Mouse (Mus musculus) hematopoietic stem cell, adult 5-6 weeks (primary cell): ENCODE results near the gene Usp2. TPM values are rescaled to one million over a fixed set of nuclear protein-coding genes. Genes with fewer than 3 reads are reported as not detected.

ENCODE experiments used
- ATAC-seq, 2 experiments: fragments of 125-278 bp in 1 of 2; replicated peaks in 1 of 2; 2 replicates each; pipeline ENCODE4 v1.8.0; 2016 to 2017; ENCODE audit warnings: inconsistent platforms in 2 of 2, mild to moderate bottlenecking in 2 of 2, moderate number of reproducible peaks in 2 of 2, low read depth in 1 of 2, moderate TSS enrichment in 1 of 2; ENCODE audit not compliant: low FRiP score in 2 of 2, poor library complexity in 2 of 2, severe bottlenecking in 2 of 2, insufficient read depth in 1 of 2, low TSS enrichment in 1 of 2
- total RNA-seq: library from RNA; stranded (forward); fragments of 172-1452, 232-1000 nt; gene quantifications from 2 replicates; pipeline ENCODE4 v1.2.3, GENCODE M21; 2017

Usp2 gene
- total RNA-seq, 1 experiment from 2014 or later = 3.0 TPM

GRCm38 (mm10) chr9:44044426-44045157 lies 22.2 kb upstream of the Usp2 start:
- no peak for ATAC-seq

DNA sequence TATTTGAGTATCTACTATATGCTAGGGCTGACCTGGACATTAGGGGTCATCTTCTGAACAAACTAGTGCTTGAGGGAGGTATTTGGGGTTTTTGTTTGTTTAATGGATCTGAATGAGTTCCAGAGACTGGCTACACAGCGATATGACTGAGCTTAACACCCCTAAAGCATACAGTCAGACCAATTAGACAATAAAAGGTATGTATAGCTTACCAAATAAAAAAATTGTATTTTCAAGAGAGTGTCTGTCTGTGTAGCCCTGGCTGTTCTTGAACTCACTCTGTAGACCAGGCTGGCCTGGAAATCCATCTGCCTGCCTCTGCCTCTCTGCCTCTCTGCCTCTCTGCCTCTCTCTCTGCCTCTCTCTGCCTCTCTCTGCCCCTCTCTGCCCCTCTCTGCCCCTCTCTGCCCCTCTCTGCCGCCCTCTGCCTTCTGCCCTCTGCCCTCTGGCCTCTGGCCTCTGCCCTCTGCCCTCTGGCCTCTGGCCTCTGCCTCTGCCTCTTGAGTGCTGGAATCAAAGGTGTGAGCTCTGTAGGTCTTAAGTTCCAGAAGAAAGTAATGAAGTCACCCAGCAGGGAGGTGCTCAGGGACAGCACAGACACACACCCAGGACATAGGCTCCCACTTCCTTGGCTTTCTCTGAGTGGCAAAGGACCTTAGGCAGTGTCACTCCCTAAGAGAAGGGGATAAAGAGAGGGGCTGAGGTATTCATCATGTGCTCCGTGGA lies 21.5 kb upstream of the Usp2 start:
- ATAC-seq = no peak

GRCm38 (mm10) chr9:44045884-44046272 lies 20.9 kb upstream of the Usp2 start:
- no peak for ATAC-seq

DNA sequence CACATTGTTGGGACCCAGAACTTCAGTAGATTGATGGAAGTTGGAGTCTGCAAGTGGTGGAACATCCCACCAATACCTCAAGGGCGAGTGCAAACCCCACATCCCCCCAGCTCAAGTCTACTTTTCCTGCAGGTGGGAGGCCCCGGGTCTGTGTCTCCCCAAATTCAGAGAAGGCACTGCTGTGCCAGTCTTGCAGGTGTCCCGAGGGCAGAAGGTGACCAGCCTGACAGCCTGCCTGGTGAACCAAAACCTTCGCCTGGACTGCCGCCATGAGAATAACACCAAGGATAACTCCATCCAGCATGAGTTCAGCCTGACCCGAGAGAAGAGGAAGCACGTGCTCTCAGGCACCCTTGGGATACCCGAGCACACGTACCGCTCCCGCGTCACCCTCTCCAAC lies 20.4 kb upstream of the Usp2 start:
- ATAC-seq = no peak

DNA sequence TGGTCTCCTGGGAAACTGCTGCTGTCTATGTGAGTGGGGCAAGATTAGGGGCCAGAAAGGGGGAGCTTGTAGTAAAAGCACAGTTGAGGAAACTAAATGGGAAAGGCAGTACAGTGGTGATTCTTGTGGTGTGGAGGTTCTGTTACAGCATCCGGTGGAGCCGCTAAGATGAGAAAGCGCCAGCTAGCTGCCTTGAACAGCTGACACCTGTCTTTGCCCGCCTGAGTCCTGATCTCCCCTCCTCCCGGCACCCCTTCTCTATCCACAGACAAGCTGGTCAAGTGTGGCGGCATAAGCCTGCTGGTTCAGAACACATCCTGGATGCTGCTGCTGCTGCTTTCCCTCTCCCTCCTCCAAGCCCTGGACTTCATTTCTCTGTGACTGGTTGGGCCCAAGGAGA lies 19.8 kb upstream of the Usp2 start:
- no peak for ATAC-seq

- no peak; a peak in 1 of 4 replicates for ATAC-seq
Observed at GRCm38 (mm10) chr9:44047571-44048490, 19.0 kb upstream of the Usp2 start.

DNA sequence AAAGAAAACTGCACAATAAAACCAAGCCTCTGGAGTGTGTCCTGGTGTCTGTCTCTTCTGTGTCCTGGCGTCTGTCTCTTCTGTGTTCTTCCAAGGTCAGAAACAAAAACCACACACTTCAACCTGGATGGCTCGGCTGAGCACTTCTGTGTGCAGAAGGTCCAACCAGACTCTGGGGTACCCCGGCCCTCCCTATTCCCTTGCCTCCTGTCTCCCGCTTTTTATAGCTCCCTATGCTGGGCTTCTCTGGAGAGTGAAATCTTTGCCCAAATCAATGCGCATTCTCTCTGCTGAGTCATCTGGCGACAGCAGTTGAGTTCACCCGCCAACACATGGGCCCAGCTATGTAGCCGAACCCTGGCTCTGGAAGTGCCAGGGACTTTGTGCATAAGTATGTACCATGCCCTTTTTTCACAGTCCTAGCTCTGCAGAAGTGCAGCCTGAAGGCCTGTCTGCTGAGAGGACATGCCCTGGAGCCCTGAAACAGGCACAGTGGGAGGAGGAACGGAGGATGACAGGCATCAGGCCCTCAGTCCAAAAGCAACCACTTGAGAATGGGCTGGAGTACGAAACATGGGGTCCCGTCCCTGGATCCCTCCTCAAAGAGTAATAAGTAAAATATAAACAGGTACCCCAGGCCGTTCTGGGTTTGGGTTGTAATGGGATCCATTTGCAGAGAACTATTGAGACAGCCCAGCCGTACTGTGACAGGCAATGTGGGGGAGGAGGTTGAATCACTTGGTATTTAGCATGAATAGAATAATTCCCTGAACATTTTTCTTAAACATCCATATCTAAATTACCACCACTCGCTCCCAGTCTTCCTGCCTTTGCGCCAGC lies 18.1 kb upstream of the Usp2 start:
- no peak for ATAC-seq

DNA sequence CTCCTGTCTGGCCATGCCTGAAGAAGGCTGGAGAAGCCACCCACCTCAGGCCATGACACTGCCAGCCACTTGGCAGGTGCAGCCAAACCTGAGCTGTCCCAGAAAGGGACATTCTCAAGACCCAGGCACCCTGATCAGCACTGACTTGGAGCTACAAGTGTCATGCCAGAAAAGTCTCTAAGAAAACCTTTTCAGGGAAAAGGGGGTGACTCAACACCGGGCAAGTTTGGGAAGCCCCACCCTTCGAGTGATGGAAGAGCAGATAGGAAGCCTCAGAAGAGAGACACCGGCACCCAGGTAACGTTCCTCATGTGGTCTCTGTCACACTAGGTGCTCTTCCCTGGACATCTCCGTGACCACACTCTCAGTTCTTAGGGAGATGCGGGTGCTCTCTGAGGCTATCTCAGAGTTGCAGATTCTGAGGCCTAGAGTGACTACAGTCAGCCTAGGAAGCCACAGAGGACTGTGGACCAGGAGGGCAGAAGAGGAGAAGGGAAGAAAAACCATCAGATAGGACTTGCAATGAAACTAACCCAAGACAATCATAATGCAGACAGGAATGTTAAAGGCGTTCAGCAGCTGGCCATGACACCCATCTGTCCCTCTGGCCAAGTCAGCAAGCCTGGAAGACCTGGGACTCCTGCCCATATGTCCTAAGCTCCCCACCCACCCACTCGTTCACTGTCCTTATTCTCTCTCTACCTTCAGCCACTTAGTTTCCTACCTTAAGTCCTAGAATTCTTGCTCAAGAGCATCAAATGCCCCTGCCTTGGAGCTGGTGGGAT lies 17.2 kb upstream of the Usp2 start:
- ATAC-seq = no peak

DNA sequence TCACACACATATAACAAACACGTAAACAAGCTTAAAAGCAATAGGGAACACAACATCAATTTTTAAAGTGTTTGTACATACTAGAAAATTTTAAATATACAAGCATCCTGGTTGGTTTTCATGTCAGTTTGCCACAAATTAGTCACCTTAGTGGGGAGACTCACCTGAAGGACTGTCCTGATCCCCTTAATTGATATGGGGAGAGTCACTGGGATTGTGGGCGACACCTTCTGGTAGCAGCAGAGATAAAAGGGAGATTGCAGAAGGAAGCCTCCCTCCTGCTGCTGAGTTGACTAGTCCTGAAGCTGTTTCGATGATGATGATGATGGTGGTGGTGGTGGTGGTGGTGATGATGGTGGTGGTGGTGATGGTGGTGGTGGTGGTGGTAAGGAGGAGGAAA lies 14.0 kb upstream of the Usp2 start:
- ATAC-seq = no peak

- ATAC-seq = no peak
Observed at GRCm38 (mm10) chr9:44053936-44054335, 12.9 kb upstream of the Usp2 start.

- ATAC-seq = no peak
Observed at GRCm38 (mm10) chr9:44058606-44059005, 8.2 kb upstream of the Usp2 start.

DNA sequence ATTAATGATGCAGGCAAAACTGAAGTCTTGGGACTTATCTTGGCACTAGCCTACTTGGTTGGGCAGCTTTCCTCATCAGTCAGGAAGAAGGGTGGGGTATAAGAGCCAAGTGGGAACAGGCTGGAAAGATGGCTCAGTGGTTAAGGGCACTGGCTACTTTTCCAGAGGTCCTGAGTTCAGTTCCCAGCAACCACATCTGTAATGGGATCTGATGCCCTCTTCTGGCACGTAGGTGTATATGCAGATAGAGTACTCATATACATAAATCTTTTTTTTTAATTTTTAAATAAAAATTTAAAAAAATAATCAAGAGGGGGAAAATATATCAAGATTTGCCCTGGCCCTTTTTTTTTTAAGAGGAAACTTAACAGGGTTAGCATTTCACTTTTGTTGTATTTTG lies 1.6 kb upstream of the Usp2 start:
- ATAC-seq = no peak

GRCm38 (mm10) chr9:44067241-44067959 lies 579 bp downstream of the Usp2 start:
- ATAC-seq = peak; percentile 28 to 35; a peak in 1 of 4 replicates

- ATAC-seq = no peak
Observed at GRCm38 (mm10) chr9:44067960-44068330, 1.1 kb downstream of the Usp2 start.

GRCm38 (mm10) chr9:44069252-44069651 lies 2.4 kb downstream of the Usp2 start:
- ATAC-seq = no peak
